Mouse (Mus musculus): Measurements from ENCODE around the gene Net1.

- TF ChIP-seq POLR2A (IDR thresholded peaks at IDR 0.05; ENCODE audit: insufficient read depth, low read depth, low read length): no peak
- no peak for TF ChIP-seq CTCF (IDR thresholded peaks at IDR 0.05; ENCODE audit: insufficient read depth, low read depth, low read length)
Observed at GRCm38 (mm10) chr13:3877185-3877584, 40.8 kb downstream of the Net1 start.

Measured in olfactory bulb, adult 2 months (tissue).